Mouse (Mus musculus) B cell, adult (primary cell): ENCODE results near the gene Atp8b5. TPM values are rescaled to one million over a fixed set of nuclear protein-coding genes. Genes with fewer than 3 reads are reported as not detected.

Source experiments
- total RNA-seq: library from RNA; stranded (reverse); gene quantifications from 4 replicates; pipeline ENCODE4 v1.2.4, GENCODE M21; 2023; ENCODE audit not compliant: inconsistent age

Atp8b5 gene
- total RNA-seq = not detected in 4 replicates

GRCm38 (mm10) chr4:43266623-43267322 is at the start of gene Atp8b5:
TSS of gene Atp8b5 (plus strand) at chr4:43267159.

GRCm38 (mm10) chr4:43381408-43382154 is 114.6 kb downstream of the Atp8b5 start, which contains the start of gene Rusc2:
TSS of gene Rusc2 (plus strand) at chr4:43381979.

Other genes with a start within 250 kb of the Atp8b5 start
- gene Pigo, start 241.3 kb upstream of the Atp8b5 start, total RNA-seq = 37.4 to 52.2 TPM (median 41.8 TPM) in 4 replicates
- 72.2 to 98.5 TPM (median 78.3 TPM) in 4 replicates for gene Stoml2, start 235.4 kb upstream of the Atp8b5 start, total RNA-seq
- gene Fam214b, start 220.9 kb upstream of the Atp8b5 start, total RNA-seq = 19.5 to 28.8 TPM (median 22.1 TPM) in 4 replicates
- gene Unc13b, start 208.2 kb upstream of the Atp8b5 start, total RNA-seq = 0.60 to 1.3 TPM (median 0.92 TPM) in 4 replicates
- gene Rusc2, start 114.8 kb downstream of the Atp8b5 start, total RNA-seq = 1.0 to 1.5 TPM in 2 of 4 replicates, not detected in the others
- not detected in 4 replicates for gene Fam166b, start 162.0 kb downstream of the Atp8b5 start, total RNA-seq
- gene Tesk1, start 174.8 kb downstream of the Atp8b5 start, total RNA-seq = 50.3 to 68.1 TPM (median 63.1 TPM) in 4 replicates
- 506 to 604 TPM (median 560 TPM) in 4 replicates for gene Cd72, start 187.5 kb downstream of the Atp8b5 start, total RNA-seq
- 10.9 to 17.2 TPM (median 13.9 TPM) in 4 replicates for gene Sit1, start 216.6 kb downstream of the Atp8b5 start, total RNA-seq
- gene Ccdc107, start 225.7 kb downstream of the Atp8b5 start, total RNA-seq = 28.7 to 35.4 TPM (median 30.0 TPM) in 4 replicates
- gene Arhgef39, start 232.5 kb downstream of the Atp8b5 start, total RNA-seq = 1.3 to 3.6 TPM (median 2.6 TPM) in 4 replicates
- gene Car9, start 239.8 kb downstream of the Atp8b5 start, total RNA-seq = 0.84 to 1.4 TPM in 2 of 4 replicates, not detected in the others